Mouse (Mus musculus) urinary bladder, postnatal 25 days (tissue): ENCODE measurements around the gene Klhdc8b.

Source experiments
- DNase-seq: peaks from one replicate; pipeline ENCODE4 v3.0.0; 2022; ENCODE audit warnings: low spot score

Gene Klhdc8b

GRCm38 (mm10) chr9:108461181-108461631 lies at the start of gene Klhdc8b:
Gene Klhdc8b (minus strand): TSS chr9:108461581.
- no peak for DNase-seq

- no peak for DNase-seq
These were observed 47.4 kb upstream of the Klhdc8b start for GRCm38 (mm10) chr9:108508776-108509175.

GRCm38 (mm10) chr9:108507619-108508434 lies 46.4 kb upstream of the Klhdc8b start, which contains the start of gene Qars:
Gene Qars (plus strand): TSS chr9:108507706.
- peak; percentile 91 for DNase-seq

- no peak for DNase-seq
These were observed 45.5 kb upstream of the Klhdc8b start for GRCm38 (mm10) chr9:108506901-108507300.

- no peak for DNase-seq
These were observed 38.6 kb upstream of the Klhdc8b start for GRCm38 (mm10) chr9:108499943-108500342.

GRCm38 (mm10) chr9:108499231-108499630 lies 37.9 kb upstream of the Klhdc8b start:
- no peak for DNase-seq

- no peak for DNase-seq
These were observed 33.5 kb upstream of the Klhdc8b start for GRCm38 (mm10) chr9:108494905-108495304.

- DNase-seq = no peak
These were observed 32.9 kb upstream of the Klhdc8b start for GRCm38 (mm10) chr9:108494146-108494825.

GRCm38 (mm10) chr9:108493246-108493645 lies 31.9 kb upstream of the Klhdc8b start:
- DNase-seq = no peak

- DNase-seq = no peak
These were observed 30.8 kb upstream of the Klhdc8b start for GRCm38 (mm10) chr9:108492043-108492750.

- no peak for DNase-seq
These were observed 29.9 kb upstream of the Klhdc8b start for GRCm38 (mm10) chr9:108491286-108491580.

GRCm38 (mm10) chr9:108490559-108491285 lies 29.3 kb upstream of the Klhdc8b start, which contains the start of gene Usp19:
Gene Usp19 (plus strand): TSS chr9:108490602.
- peak; percentile 87 for DNase-seq

GRCm38 (mm10) chr9:108489702-108490558 lies 28.5 kb upstream of the Klhdc8b start:
- DNase-seq = no peak

- DNase-seq = no peak
These were observed 27.8 kb upstream of the Klhdc8b start for GRCm38 (mm10) chr9:108489215-108489614.

- DNase-seq = no peak
These were observed 27.0 kb upstream of the Klhdc8b start for GRCm38 (mm10) chr9:108488403-108488802.

GRCm38 (mm10) chr9:108486973-108487530 lies 25.7 kb upstream of the Klhdc8b start:
- no peak for DNase-seq

- DNase-seq = no peak
These were observed 24.0 kb upstream of the Klhdc8b start for GRCm38 (mm10) chr9:108485301-108485875.

- DNase-seq = no peak
These were observed 22.6 kb upstream of the Klhdc8b start for GRCm38 (mm10) chr9:108484021-108484420.

- no peak for DNase-seq
These were observed 21.8 kb upstream of the Klhdc8b start for GRCm38 (mm10) chr9:108483051-108483790.
